Mouse (Mus musculus) erythroblast, embryonic 14.5 days (primary cell): ENCODE data around the gene Pirt.

Experiments used
- GATA1 ChIP-seq: IDR thresholded peaks from 2 replicates; pipeline ENCODE4 v1.6.1; 2012; ENCODE audit warnings: low read length, inconsistent platforms, mixed read lengths
- TAL1 ChIP-seq: IDR thresholded peaks from 3 replicates; pipeline ENCODE4 v1.6.1; 2012; ENCODE audit warnings: low read length, inconsistent platforms, mixed read lengths

- TF ChIP-seq TAL1 (no peak), GATA1 (no peak)
Observed at GRCm38 (mm10) chr11:66975606-66976330, 64.0 kb downstream of the Pirt start.
